Mouse (Mus musculus) thymus, postnatal 4 days (tissue): ENCODE measurements around the gene Klhl10.

Experiments used
- DNase-seq: peaks from one replicate; pipeline ENCODE4 v3.0.0; 2021

The Klhl10 gene

DNA sequence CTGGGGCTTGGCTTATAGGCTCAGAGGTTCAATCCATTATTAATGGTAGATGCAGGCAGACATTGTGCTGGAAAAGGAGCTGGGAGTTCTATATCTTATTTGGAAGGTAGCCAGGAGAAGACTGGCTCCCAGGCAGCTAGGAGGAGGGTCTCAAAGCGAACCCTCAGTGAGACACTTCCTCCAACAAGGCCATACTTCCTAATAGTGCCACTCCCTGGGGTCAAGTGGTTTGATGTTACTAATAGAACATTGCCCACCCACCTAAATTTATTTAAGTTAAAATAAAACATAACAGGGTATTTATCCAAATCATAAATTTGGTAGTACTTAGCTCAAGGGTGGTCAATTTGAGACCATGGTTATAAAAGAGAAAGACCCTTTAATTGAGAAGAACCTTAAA is 24.1 kb downstream of the Klhl10 start:
- no peak for DNase-seq

DNA sequence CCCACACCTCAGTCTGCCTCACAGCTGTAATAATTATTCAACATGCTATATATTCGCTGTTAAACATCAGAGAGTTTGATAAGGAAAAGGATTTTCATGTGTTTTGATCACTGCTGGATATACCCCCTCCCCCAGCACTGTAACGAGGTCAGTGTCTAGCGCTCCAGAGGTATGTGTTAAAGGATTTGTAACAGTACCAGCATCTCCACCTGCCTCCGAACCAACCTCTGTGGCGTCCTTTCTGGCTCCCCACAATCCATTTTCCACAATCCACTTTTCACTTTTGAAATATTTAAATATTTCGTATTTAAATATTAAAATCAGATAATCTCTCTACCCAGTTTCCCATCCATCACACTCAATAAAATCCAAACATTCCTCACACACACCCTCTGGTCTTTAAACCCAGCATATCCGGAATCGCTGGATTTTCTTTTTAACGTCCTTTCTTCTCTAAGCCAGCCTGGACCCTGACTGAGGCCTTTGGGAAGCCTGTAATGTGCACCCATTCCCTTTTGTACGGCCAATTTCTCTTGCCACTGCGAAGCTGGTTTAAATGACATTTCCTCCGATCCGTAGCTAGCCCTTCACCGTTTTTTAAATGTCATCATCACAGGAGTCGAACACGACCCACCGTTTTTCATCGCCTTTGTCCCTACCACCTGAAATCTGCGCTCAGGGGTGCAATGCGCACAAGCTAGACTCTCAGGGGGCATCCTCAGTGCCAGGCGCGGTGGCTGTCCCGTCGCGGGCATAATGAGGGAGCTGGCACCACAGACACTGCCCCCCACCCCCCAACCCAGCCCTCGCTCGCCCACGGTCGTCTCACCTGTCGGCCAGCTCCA is 29.9 kb downstream of the Klhl10 start:
- DNase-seq: no peak

DNA sequence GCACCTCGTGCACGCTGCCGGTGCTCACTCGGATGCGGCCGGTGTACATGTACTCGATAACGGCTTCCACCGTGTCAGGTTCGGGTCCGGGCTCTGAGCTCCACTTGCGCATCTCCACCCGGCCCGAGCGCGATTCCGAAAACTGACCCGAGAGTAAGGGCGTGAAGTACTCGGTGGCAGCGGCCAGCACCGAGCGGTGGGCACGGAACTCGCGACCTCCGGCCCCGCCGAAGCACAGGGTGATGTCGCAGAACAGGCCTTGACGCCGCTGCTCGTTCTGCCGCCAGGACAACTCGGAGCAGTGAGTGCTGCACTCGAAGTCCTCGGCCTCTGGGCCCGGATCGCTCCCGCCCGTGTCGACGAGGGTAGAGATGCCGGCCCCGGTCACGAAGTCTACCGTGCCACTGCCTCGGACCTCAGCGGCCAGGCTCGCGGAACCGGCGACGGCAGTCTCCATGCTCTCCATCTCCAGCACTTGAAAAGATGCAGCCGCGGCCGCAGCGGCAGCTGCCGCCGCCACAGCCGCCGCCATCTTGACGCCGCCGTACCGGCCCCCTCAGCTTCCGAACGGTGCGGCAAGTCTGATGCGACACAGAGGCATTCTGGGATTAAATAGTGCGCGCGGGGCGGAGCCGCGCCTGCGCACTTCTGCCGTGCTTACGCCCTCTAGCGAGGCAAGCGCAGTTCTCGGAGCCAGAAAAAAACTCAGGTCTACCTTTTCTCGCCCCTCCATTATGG is 30.6 kb downstream of the Klhl10 start, which contains the start of gene Klhl11:
Gene Klhl11, minus strand, starts transcription at position 545 of the 738 bp plus-strand sequence.
- DNase-seq: peak; percentile 92

DNA sequence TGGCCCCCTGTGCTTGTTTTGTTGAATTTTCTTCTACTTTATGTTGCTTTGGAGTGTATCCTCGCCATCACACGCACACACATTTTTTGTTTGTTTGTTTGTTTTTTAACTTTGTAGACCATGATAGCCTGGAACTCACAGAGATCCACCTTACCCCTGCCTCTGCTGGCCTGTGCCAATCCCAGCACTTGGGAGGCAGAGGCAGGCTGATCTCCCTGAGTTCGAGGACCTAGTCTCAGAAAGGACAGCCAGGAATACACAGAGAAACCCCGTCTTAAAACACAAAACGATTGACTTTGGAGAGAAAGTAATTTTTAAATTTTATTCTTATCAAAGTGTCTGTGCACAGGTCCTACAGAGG is 31.2 kb downstream of the Klhl10 start:
- DNase-seq: no peak

DNA sequence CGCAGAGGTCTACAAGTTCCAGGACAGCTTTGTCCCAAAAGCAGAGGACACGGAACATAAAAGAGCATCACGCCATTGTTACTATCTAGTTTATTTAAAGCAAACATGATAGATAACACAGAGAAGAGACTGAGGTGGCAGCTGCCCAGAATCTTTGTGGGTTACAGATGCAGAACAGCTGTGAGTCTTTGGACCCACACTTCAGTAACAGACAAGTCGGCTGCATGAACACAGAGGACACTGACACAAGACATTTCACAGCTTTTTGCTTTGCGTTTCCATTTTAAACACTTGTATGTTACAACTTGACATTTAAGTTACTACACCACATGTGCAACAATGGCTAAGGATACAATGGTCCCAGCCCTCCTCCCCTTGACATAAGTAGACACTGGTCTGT is 34.6 kb downstream of the Klhl10 start:
- DNase-seq: no peak

DNA sequence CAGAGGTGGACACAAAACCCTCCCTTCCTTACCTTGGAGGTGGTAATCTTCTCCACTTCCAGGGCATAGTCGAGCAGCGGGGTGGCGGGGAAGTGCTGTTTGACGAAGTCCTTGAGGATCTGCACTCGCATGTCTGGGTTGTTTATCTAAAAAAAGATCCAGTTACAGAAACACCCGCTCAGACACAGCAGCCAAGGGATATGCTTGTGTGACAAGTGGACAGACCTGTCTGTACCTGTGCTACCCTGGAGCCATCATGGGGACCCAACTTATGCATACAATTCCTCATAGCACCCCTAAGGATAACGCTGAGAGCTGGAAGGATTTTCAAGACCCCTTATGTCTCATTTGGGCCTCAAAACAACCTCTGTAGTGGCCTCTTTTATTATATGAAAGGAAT is 37.4 kb downstream of the Klhl10 start:
- no peak for DNase-seq

DNA sequence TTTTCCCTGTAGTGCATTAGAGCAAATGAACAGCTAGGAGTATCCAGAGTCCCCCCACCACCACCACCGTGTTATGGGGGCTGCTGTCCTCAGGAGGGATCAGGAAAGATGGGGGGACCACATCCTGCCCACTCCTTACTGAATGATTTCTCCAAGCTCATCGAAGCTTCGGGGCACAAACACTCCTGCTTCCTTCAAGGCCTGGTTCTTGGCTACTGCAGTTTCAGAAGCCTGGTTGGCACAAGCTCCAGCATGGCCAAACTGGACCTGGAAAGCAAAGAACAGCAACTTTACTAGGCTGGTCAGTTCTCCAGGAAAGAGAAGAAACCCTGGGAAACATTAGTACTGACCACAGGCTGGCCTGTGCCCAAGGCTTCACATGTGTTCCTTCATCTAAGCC is 42.7 kb downstream of the Klhl10 start:
- DNase-seq: no peak

DNA sequence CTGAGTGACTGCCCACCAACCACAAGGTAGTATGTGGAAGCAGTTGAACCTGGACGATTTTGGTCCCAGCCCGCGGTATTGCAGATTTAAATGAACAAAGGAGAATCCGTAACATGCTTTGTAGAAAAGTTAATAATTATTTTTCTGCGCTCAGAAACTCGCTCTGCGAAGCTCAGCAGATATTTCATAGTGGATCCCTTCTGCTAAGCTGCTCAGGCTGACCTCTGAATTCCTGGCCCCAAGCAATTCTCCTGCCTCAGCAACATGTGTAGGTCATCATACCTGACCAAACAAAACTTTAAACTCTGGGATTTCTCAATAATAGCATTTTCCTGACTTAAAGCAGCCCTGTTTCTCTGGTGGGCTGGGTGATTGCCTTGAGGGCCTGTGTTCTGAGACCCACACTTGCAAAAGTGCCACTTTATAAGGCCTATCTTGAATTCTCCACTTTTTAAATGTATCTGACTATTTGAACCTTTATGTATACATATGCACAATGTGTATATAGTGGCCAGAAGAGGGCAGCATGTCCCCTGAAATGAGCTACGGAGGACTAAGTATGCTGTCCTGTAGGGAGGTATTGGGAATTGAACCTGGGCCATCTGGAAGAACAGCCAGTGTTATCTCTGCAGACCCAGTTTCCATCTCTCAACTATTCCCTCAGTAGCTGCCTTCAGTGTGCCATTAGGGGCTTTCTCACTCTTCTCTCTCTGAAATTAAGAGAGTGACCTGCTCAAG is 44.3 kb downstream of the Klhl10 start:
- DNase-seq: peak; percentile 49

DNA sequence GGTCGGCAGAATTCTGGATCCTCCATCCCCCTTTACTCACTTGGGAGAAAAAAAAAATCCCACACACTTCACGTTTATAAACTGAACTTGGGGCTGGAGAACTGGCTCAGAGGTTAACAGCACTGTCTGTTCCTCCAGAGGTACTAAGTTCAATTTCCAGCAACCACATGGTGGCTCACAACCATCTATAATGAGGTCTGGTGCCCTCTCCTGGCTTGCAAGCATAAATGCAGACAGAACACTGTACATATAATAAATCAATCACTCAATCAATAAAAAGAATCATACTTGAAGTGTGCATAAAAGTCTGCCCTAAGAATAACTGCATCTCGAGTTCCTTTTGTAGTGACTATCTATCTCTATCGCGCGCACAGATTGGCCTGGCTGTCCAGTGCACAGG is 49.2 kb downstream of the Klhl10 start:
- peak; percentile 38 for DNase-seq

DNA sequence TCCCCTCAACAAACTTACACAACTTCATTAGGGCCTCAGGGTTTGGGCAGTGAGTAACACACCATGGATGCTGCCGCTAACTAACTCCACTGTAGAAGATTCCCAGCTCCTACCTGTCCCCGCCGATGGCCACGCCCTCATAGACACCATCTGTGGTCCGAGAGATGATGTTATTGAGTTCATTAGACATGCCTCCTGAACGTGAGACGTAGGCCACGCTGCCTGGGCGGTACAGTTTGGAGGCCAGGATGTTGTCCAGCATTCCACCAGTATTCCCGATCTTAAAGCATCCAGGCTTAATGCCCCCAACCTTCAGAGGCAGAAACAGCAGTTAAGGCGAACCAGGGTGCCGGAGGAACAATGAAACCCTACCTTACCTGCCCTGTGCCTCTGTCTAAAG is 52.1 kb downstream of the Klhl10 start:
- DNase-seq: no peak

DNA sequence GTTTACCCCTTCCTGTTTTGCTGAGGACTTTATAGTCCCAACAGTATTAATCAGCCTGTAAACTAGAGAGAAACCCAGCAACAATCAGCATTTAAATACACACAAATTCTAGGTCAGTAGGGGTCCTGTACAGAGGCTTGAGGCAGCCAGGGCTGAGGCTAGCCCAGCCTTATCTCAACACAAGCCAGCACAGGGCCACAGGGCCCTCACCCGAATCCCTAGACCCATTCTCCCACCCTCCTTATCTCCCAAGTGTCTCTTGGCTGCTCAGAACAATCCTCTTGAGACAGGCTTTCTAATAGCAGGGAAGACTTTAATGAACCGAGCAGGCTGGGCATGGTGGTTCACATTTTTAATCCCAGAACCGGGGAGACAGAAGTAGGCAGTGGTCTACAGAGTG is 58.5 kb downstream of the Klhl10 start:
- no peak for DNase-seq

DNA sequence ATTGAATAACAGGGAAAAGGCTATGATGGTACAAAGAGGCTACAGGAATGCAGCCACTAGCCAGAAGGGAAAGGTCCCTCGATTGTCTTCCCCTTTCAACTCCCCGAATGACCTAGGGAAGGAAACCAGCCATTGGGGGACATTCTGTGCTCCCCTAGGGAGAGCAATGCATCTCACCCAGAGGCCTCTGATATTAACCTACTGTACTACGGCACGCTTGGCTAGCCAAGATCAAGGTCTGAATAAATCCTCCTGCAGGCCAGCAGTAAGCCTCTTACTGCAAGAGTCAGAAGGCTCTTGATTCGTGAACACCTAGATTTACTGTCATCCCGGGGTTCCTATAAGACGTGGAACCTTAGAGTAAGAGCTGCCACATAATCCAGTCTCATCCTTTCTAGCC is 58.9 kb downstream of the Klhl10 start:
- no peak for DNase-seq

DNA sequence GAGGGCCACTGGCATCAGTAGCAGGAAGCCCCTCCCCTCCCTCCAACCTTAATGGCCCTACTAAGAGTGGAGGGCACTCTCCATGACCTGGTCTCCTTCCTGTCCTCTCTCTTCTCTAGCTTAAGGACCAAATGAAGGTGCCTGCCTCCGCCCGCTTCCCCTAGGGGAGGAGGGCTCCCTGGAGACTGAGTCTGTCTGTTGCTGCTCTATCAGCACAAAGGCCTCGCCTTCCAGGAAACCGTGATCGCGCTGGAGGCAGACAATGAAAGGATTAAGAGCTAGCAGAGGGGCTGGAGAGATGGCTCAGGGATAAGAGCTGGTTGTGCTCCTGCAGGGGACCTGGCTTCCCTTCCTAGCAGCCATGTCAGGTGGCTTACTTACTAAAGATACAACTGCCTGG is 59.6 kb downstream of the Klhl10 start:
- no peak for DNase-seq

DNA sequence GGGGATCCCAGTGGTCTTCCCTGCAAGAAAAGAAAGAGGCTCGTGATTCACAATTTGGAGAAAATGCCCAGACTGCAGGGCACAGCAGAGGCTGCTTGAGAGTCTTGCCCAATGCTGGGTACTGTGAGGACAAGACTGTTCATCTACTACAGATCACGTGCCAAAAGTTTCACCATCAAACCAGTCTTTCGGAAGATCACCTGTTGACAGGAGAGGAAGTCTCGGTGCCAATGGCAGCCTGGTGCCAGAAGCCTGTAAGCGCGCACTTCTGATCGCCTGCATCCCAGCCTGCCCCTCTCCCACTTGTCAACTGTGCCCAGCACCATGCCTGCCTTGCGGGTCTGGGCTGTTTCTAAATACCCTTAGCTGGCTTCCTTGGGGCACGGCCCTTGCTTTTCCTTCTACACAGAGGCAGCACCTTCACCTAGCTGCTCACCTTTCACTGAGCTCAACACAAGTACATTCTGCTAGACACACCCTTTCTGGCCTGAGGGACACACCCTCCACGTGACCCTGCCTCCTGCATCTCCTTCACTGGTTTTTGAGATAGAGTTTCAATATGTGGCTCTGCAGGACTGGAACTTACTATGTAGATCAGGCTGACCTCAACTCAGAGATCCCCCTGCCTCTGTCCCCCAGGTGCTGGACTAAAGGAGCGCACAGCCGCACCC is 63.4 kb downstream of the Klhl10 start:
- no peak for DNase-seq

DNA sequence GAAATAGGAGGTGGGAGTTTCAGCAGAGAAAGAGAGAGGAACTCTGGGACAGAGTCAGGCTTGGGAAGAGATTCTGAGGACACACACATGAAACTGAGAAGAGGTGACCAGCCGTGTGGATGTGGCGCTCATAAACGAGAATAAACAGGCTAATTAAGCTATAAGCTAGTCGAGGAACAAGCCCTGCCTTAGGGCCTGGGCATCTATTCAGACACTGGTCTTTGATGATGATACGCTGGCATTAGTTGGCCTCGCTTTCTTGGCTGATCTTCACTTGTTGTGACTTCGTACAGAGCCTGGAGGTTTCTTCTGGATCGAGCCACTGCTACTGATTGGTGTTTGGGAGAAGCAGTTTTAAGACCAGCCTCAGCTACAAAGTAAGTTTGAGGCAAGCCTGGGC is 64.3 kb downstream of the Klhl10 start:
- DNase-seq: no peak
